Mouse (Mus musculus): ENCODE data around the gene Timm8b.

- TF ChIP-seq CTCF (IDR thresholded peaks at IDR 0.05; ENCODE audit: extremely low read depth, insufficient read length, insufficient replicate concordance, low read depth, low read length) (no peak), POLR2A (IDR thresholded peaks at IDR 0.05; ENCODE audit: low read depth, low read length) (no peak)
Measured at GRCm38 (mm10) chr9:50567881-50568280, 35.8 kb upstream of the Timm8b start.

Data from small intestine, adult 2 months (tissue).